Mouse (Mus musculus): Measurements from ENCODE around the gene Pced1b.
A peak's percentile ranks its signal among the peaks of the same experiment; 100 is the strongest.
"Not testable (repeated sequence)": the region's sequence is repeated elsewhere in the genome, so short reads cannot be mapped to it uniquely, and the experiment has no call there.

Gene Pced1b

GRCm38 (mm10) chr15:97246911-97247790 is at the start of gene Pced1b, which contains the start of gene Amigo2:
Pced1b (plus strand) TSS chr15:97247107.
Amigo2 (minus strand) TSS chr15:97247287.
- peak; percentile 72 for DNase-seq

DNA sequence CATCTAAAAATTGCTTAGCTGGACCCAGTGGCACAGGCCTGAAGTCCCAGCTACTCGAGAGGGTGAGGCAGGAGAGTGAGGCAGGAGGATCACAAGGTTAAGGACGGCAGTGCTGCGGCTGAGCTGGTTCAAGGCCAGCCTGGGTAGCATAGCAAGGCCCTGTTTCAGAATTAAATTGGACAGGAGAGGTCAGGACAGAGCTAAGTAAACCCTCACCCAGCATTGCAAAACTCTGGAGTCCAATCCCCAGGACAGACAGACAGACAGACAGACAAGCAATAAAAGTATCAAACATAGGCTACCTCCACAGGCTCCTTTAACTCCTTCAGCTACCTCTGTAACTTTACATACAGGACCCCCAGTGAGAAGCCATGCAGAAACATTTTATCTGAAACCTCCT is 42.0 kb upstream of the Pced1b start:
- no peak for DNase-seq

DNA sequence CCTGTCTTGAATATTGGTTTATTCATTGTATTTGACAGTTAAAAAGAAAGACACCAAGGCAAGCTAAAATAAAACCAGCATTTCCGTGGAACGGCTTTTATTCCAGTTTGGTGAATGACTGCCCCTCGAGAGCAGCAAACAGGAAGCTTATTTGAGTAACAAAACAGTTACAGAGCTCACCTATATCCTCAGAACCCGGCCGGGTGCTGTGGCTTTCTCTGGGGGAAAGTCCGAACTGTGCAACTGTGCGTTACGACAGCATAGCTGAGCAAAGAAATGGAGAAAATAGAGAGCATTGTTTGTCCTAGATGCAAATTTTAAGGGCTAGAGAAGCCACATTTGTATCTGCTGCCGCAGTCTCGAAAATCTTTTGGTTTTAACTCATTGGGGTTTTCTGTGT is 41.1 kb upstream of the Pced1b start:
- no peak for DNase-seq

DNA sequence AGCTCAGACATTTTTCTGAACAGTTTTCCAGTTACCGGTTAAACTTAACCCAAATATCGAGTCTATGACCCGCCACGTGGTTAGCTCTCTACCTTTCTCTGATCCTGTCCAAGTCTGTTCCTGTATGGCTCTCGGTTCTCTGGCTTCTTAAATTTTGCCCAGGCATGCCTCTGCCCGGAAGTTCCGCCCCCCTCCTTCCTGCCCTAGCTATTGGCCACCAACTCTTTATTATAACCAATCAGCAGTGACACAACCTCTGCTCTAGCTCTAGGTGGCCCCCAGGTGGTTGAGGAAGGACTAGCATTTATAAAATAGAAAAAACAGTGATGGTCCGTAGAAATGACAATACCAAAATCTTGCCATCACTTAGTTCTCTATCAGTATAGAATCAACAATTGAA is 40.4 kb upstream of the Pced1b start:
- DNase-seq: no peak

GRCm38 (mm10) chr15:97209754-97210153 is 37.2 kb upstream of the Pced1b start:
- DNase-seq: not testable (repeated sequence)

DNA sequence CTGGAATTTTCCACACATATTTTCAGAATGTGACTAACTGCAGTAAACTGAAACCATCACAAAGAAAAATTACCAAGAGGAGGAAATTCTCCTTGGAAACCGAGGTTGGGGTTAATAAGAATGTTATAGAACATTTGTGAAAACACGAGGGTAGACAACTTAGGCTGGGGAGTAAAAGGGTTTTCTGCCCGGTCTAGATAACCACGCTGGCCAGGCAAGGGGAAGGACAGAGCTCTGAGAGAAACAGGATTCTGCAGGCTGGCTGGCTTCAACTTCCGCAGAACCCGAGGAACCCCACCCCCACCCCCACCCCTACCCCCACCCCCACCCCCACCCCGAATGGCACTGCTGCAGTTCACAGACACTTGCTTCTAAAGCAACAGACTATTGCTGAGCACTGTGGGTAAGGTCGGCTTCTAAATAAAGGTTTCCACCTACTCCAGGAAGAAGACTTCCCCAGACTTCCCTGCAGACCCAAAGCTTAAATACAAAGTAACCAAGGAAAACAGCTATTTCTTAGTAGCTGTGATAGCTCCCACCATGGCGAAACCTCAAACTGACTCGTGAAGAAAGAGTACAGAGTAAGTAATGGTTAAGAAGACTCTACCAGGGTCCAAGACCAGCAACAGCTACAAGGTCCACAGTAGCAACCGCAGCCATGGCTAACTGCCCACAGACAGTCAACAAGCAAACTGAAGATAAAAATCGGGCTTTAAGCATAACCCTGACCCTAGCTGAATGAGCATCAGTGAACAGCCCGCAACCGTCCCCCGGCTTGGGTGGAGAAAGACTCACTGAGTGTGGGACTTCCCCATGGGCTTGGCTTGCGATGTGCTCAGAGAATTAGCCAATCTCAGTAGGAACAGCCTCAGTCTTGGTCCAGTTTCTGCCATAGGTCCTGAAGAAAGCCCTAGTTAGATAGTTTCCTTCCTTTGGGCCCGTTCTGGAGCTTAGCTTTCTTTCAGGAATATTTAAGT is 34.1 kb upstream of the Pced1b start:
- no peak for DNase-seq

- DNase-seq: no peak
Observed at GRCm38 (mm10) chr15:97216843-97217242, 30.1 kb upstream of the Pced1b start.

- DNase-seq: no peak
Observed at GRCm38 (mm10) chr15:97223431-97223830, 23.5 kb upstream of the Pced1b start.

- DNase-seq: no peak
Observed at GRCm38 (mm10) chr15:97224003-97224402, 22.9 kb upstream of the Pced1b start.

DNA sequence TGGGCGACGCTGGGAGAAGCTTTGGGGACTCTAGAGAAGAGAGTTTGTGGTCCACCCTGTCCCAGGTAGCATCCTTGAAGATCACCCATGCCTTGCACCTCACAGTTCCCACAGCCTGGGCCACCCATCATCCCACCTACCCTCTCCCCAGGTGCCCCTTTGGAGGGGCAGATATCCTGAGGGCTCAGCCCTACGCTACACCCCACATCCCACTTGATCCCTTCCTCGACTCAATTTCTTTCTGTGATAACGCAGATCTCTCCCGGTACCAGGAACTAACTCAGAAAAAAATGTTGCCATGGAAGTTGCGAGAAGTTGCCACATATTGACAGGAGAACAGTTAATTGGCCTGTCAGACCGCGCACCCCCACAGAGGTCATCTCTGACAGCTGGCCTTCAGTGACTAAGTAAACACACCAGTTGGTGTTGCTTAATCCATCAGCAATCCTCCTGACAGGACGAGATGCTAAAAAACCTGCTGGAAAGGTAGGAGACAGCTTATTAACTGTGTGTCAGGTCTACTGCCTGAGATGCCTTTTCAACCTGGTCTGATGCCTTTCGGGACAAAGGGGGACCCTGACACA is 17.3 kb upstream of the Pced1b start:
- DNase-seq: no peak

DNA sequence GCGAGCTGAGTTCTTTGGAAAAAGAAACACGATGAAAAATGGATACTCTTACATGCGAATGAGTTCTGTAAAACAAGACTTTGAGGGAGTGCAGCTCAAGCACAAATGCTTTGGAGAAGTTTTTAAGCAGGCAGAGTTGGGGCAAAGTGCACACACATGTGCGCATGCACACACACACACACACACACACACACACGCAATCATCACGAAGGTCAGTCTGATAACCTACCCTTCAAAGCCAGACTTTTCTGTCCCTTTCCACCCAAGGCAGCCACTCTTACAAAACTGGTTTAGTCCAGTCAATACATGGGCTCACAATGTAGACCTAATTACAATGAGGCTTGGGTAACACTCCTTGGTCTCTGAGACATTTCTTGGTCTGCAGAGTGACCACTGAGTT is 12.8 kb upstream of the Pced1b start:
- no peak for DNase-seq

GRCm38 (mm10) chr15:97235183-97235582 is 11.7 kb upstream of the Pced1b start:
- peak; percentile 64 for DNase-seq

GRCm38 (mm10) chr15:97236943-97237342 is 10.0 kb upstream of the Pced1b start:
- peak; percentile 63 for DNase-seq

GRCm38 (mm10) chr15:97245392-97245791 is 1.5 kb upstream of the Pced1b start:
- DNase-seq: no peak

DNA sequence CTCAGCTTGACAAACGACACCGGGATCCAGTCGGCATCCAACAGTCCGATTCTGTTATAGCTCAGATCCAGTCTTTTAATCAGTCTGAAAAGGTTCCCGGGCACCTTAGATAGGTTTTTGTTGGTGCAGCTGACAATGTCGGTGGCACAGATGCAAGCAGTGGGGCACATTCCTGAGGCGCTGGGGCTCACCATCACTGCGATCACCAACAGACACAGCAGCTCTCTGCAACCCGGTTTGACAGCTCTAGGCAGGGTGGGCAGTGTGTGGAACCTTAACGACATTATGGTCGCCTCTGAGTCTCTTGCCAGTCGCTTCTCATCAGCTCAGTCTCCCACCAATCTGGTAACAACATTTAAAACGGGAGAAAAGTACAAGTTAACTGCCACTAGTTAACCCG is 651 bp upstream of the Pced1b start:
- DNase-seq: no peak

- peak; percentile 40 for DNase-seq
Observed at GRCm38 (mm10) chr15:97247791-97248161, 869 bp downstream of the Pced1b start.

DNA sequence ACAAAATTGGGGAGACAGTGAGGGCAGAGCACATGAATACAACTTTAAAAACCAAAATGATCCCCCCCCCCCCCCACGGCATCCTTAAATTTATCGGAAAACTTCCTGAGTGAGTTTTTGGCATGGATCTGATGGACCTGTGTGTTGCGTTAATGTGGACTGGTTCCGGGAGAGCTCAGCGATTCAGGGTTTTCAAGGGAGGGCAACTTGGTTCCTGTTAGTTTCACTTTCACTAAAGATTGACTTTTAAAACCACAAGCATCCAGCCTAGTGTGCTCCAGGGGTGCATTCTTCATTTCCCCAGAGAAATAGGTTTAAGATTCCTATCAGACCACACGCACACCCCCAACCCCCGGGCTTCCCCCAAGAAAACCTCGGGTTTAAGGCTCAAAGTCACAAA is 1.4 kb downstream of the Pced1b start:
- DNase-seq: peak; percentile 34

DNA sequence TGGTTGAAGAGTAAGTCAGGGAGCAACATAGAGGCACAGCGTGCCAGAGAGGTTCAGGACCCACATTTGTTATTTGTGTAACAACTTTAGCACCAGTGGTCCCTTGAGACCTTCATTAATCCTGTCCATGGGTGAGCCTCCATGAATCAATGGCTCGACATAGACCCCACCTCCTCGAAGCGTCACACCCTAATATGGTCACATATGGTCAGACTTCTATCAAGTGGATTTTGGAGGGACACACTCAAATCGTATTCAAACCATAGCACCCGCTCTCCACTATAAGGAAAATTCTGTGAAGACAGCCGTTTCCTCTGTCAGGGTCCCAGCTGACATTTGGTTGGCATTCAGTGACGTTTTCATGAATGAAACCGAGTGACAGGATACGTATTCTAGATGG is 2.4 kb downstream of the Pced1b start:
- no peak for DNase-seq

DNA sequence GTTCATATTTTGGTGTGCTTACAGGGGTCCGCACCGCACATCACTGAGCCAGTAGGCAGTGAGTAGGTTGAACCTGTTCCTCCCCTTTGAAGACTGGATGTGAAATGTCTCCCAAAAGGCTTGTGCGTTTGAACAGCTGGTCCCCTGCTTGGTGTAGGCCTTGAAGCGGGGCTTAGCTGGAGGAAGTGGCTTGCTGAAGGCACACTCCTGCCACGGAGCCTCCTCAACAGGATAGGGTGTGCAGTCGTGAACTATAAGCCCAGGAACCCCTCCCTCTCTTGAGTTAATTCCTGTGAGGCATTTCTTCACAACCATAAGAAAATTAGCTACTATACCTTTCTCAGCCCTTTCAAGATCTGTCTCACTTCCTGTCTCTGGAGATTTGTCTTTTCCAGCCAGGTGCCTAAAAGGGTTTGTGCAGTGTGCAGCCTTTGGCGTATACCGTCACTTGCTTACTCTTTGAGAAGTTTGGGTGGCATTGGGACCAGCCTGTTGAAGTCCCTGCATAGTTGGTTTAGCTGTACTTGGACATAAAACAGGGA is 5.7 kb downstream of the Pced1b start:
- DNase-seq: peak; percentile 73

DNA sequence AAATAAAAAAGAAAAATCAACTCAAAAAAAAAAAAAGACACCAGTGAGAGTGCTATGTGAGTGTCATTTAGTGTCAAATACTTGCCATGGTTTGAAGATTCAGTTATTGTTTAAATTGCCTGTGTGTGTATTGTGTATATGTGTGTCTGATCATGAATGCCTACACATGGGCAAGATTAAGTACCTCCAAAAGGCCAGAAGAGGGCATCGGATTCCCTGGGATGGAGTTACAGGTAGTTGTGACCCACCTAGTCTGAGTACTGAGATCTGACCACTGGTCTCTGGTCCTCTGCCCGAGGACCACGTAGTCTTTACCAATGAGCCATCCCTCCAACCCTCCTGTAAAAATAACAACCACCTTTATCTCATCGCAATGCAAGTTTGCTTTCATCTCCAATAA is 7.5 kb downstream of the Pced1b start:
- DNase-seq: no peak

DNA sequence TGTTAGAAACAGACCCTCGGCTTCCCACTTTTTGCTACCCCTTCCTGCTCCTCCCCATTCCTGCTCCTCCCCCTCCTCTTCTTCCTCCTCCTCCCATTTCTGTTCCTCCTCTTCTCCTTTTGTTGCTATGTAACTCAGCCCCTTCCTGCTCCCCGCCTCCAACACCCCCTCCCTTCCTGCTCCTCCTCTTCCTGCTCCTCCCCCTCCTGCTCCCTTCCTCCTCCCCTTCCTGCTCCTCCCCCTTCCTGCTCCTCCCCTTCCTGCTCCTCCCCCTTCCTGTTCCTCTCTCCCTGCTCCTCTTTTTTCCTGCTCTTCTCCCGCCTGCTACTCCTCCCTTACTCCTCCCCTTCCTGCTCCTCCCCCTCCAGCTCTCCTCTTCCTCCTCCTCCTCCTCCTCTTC is 8.9 kb downstream of the Pced1b start:
- DNase-seq: no peak

GRCm38 (mm10) chr15:97256411-97256810 is 9.5 kb downstream of the Pced1b start:
- no peak for DNase-seq

DNA sequence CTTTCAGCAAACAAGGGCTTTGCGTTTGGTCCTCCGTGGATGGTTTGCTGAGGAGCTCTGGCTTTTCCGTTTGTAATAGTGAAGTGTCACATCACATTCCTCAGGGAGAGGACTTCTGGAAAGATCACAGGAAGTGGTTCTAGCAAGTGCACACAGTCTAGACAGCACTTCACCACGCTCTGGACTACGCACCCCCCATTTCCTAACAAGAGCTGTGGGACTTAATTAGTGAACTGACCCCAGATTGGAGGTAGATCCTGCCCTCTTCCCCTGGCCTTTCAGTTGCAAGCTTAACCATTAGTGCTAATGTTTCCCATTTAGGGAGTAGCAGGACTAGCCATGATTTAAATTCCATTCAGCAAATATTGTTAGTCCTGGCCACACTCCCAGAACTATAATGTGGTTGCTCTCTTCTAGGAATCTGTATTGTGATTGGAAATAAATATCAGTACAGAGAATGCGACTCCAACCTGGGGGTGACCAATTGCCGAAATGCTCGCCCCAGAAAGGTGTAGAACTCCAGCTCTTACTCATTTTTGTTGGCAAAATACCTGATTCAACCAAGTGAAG is 10.4 kb downstream of the Pced1b start:
- DNase-seq: no peak

All from thymus, postnatal 14 days (tissue).